Mouse (Mus musculus): ENCODE results near the gene Washc3.

DNA sequence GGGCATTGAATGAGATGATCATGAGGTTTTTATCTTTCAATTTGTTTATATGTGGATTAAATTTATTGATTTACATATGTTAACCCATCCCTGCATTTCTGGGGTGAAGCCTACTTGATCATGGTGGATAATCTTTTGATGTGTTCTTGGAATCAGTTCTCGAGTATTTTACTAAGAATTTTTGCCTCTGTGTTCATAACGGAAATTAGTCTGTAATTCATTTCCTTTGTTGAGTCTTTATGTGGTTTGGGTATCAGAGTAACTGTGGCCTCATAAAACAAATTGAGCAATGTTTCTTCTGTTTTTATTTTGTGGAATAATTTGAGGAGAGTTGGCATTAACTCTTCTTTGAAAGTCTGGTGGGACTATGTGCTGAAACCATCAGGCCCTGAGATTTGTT, 54.7 kb downstream of the Washc3 start:
- no peak for TF ChIP-seq CTCF (IDR thresholded peaks at IDR 0.05; ENCODE audit: low read depth)
- TF ChIP-seq EP300 (IDR thresholded peaks at IDR 0.05; ENCODE audit: low read depth): no peak

Data from heart, postnatal 0 days (tissue).